Mouse (Mus musculus): Measurements from ENCODE around the gene Hpn. TPM values are rescaled to one million over a fixed set of nuclear protein-coding genes. Genes with fewer than 3 reads are reported as not detected.

Hpn gene
- total and polyA plus RNA-seq, 2 experiments from 2014 or later, result 0.48 to 0.61 TPM

GRCm38 (mm10) chr7:31082106-31082505 is 33.0 kb downstream of the Hpn start:
- no peaks in the 10 kb centered on the region for H3K36me3 ChIP-seq (ENCODE audit: insufficient read depth)
- no peaks in the 10 kb centered on the region for H3K9me3 ChIP-seq (ENCODE audit: low read length)
- no peak overlapping the region for H3K9ac ChIP-seq
- H3K4me2 ChIP-seq (ENCODE audit: low read depth), result no peak overlapping the region
- H3K27ac ChIP-seq (ENCODE audit: low read depth, low read length), result no peak overlapping the region
- DNase-seq (no peak), ATAC-seq (no peak)
- no peak for TF ChIP-seq CTCF (IDR thresholded peaks at IDR 0.05; ENCODE audit: low read depth)
- H3K27me3 ChIP-seq (ENCODE audit: insufficient read depth, low read length), result no peaks in the 10 kb centered on the region
- no peaks in the 10 kb centered on the region for H3K4me1 ChIP-seq (ENCODE audit: insufficient read depth)
- no peak overlapping the region for H3K4me3 ChIP-seq (ENCODE audit: low read depth, low read length)

- H3K4me3 ChIP-seq (ENCODE audit: low read depth, low read length), result no peak overlapping the region
- H3K9ac ChIP-seq, result no peak overlapping the region
- no peak overlapping the region for H3K27ac ChIP-seq (ENCODE audit: low read depth, low read length)
- no peaks in the 10 kb centered on the region for H3K4me1 ChIP-seq (ENCODE audit: insufficient read depth)
- H3K9me3 ChIP-seq (ENCODE audit: low read length), result no peaks in the 10 kb centered on the region
- no peaks in the 10 kb centered on the region for H3K36me3 ChIP-seq (ENCODE audit: insufficient read depth)
- no peak for ATAC-seq
- H3K4me2 ChIP-seq (ENCODE audit: low read depth), result no peak overlapping the region
- no peaks in the 10 kb centered on the region for H3K27me3 ChIP-seq (ENCODE audit: insufficient read depth, low read length)
- TF ChIP-seq CTCF (IDR thresholded peaks at IDR 0.05; ENCODE audit: low read depth), result no peak
- WGBS, result 50% methylated on average over 1 of the region's 1 CpGs
- no peak for DNase-seq
These were observed 34.0 kb downstream of the Hpn start for GRCm38 (mm10) chr7:31081106-31081505.

DNA sequence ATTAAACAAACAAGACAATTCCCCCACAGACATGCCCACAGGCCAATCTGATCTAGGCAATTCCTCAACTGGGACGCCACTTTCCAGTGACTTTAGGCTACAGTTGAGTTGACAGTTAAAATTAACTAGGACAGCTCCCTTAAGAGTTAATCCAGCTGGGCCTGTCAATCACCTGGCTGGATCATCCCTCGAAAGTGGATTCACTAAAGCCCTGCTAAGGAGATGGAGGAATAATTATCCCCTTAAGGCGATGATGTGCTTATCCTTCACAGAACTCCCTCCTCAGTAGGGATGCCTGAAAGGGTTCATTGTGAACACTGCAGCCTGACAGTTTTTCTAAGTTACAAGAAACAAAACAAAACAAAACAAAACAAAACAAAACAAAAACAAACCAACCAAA is 34.5 kb downstream of the Hpn start:
- no peaks in the 10 kb centered on the region for H3K4me1 ChIP-seq (ENCODE audit: insufficient read depth)
- no peak overlapping the region for H3K9ac ChIP-seq
- no peaks in the 10 kb centered on the region for H3K27me3 ChIP-seq (ENCODE audit: insufficient read depth, low read length)
- no peak for TF ChIP-seq CTCF (IDR thresholded peaks at IDR 0.05; ENCODE audit: low read depth)
- no peak for DNase-seq
- H3K27ac ChIP-seq (ENCODE audit: low read depth, low read length), result no peak overlapping the region
- 39% methylated on average over 3 of the region's 3 CpGs for whole genome bisulfite sequencing
- H3K36me3 ChIP-seq (ENCODE audit: insufficient read depth), result no peaks in the 10 kb centered on the region
- no peak overlapping the region for H3K4me3 ChIP-seq (ENCODE audit: low read depth, low read length)
- H3K9me3 ChIP-seq (ENCODE audit: low read length), result no peaks in the 10 kb centered on the region
- no peak for ATAC-seq
- H3K4me2 ChIP-seq (ENCODE audit: low read depth), result no peak overlapping the region

- H3K4me3 ChIP-seq (ENCODE audit: low read depth, low read length), result no peak overlapping the region
- H3K4me1 ChIP-seq (ENCODE audit: insufficient read depth), result no peaks in the 10 kb centered on the region
- H3K36me3 ChIP-seq (ENCODE audit: insufficient read depth), result no peaks in the 10 kb centered on the region
- DNase-seq (no peak), ATAC-seq (no peak)
- TF ChIP-seq CTCF (IDR thresholded peaks at IDR 0.05; ENCODE audit: low read depth), result no peak
- H3K27me3 ChIP-seq (ENCODE audit: insufficient read depth, low read length), result no peaks in the 10 kb centered on the region
- no peak overlapping the region for H3K27ac ChIP-seq (ENCODE audit: low read depth, low read length)
- H3K9me3 ChIP-seq (ENCODE audit: low read length), result no peaks in the 10 kb centered on the region
- no peak overlapping the region for H3K9ac ChIP-seq
- H3K4me2 ChIP-seq (ENCODE audit: low read depth), result no peak overlapping the region
- WGBS, result 91% methylated on average over 8 of the region's 8 CpGs
These were observed 35.4 kb downstream of the Hpn start for GRCm38 (mm10) chr7:31079670-31080069.

DNA sequence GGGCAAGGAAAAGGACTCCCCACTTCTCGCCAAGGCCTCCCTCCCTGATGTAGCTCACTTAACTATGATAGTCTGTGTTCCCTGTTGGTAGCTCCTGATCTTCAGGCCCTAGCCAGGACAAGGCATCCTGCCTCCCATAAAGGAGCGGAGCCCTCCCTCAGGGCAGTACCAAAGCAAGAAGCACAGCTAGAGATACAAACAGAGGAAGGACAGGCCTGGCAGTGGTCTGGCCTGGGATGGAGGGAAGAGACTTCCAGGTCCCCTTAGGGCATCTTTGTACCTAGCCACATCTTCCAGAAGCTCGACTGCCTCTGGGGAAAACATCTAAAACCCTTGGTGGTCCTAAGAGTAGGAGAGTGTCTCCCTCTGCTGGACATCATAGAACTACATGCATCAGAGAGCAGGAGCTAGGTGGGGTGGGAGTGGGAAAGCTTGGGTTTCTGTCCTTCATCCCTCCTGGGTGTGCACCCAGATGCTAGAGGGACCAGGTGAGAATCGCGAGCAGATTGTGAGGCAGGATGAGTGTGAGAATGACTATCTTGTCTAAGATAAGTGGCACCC is 37.1 kb downstream of the Hpn start:
- Histone ChIP-seq H3K4me2 (ENCODE audit: low read depth) (no peak overlapping the region), H3K36me3 (ENCODE audit: insufficient read depth) (no peaks in the 10 kb centered on the region), H3K4me3 (ENCODE audit: low read depth, low read length) (no peak overlapping the region), H3K4me1 (ENCODE audit: insufficient read depth) (no peaks in the 10 kb centered on the region), H3K9me3 (ENCODE audit: low read length) (no peaks in the 10 kb centered on the region), H3K9ac (no peak overlapping the region), H3K27ac (ENCODE audit: low read depth, low read length) (no peak overlapping the region), H3K27me3 (ENCODE audit: insufficient read depth, low read length) (no peaks in the 10 kb centered on the region)
- TF ChIP-seq CTCF (IDR thresholded peaks at IDR 0.05; ENCODE audit: low read depth), result peak; percentile 90
- ATAC-seq, result peak; percentile 76
- WGBS, result 46% methylated on average over 5 of the region's 5 CpGs
- peak; percentile 77 for DNase-seq

- WGBS, result 40% methylated on average over 6 of the region's 6 CpGs
- TF ChIP-seq CTCF (IDR thresholded peaks at IDR 0.05; ENCODE audit: low read depth), result no peak
- Histone ChIP-seq H3K27ac (ENCODE audit: low read depth, low read length) (no peak overlapping the region), H3K4me2 (ENCODE audit: low read depth) (no peak overlapping the region), H3K27me3 (ENCODE audit: insufficient read depth, low read length) (no peaks in the 10 kb centered on the region), H3K9ac (no peak overlapping the region), H3K4me3 (ENCODE audit: low read depth, low read length) (no peak overlapping the region), H3K36me3 (ENCODE audit: insufficient read depth) (no peaks in the 10 kb centered on the region), H3K4me1 (ENCODE audit: insufficient read depth) (no peaks in the 10 kb centered on the region), H3K9me3 (ENCODE audit: low read length) (no peaks in the 10 kb centered on the region)
- ATAC-seq, result peak; percentile 76
- DNase-seq, result no peak
These were observed 37.6 kb downstream of the Hpn start for GRCm38 (mm10) chr7:31077470-31077869.

GRCm38 (mm10) chr7:31076492-31076891 is 38.6 kb downstream of the Hpn start, which contains the start of gene Fxyd3:
Fxyd3 (minus strand) TSS chr7:31076704.
- Histone ChIP-seq H3K4me2 (ENCODE audit: low read depth) (no peak within 1 kb of the TSS), H3K9me3 (ENCODE audit: low read length) (no peaks in the 10 kb centered on the region), H3K9ac (no peak within 1 kb of the TSS), H3K4me3 (ENCODE audit: low read depth, low read length) (no peak within 1 kb of the TSS), H3K27me3 (ENCODE audit: insufficient read depth, low read length) (no peaks in the 10 kb centered on the region), H3K4me1 (ENCODE audit: insufficient read depth) (no peaks in the 10 kb centered on the region), H3K27ac (ENCODE audit: low read depth, low read length) (no peak within 1 kb of the TSS), H3K36me3 (ENCODE audit: insufficient read depth) (no peaks in the 10 kb centered on the region)
- ATAC-seq (no peak), DNase-seq (no peak)
- no peak for TF ChIP-seq CTCF (IDR thresholded peaks at IDR 0.05; ENCODE audit: low read depth)
- 72% methylated on average over 5 of the region's 5 CpGs for WGBS
